Mouse (Mus musculus) embryonic stem cell, embryonic (primary cell): ENCODE measurements around the gene Gm9803.

ENCODE experiments used
- CTCF ChIA-PET, 4 experiments: fragments of 300-600 bp in 2 of 4; fragments of 350-600 bp in 2 of 4; sonication (Branson Sonifier 250); formaldehyde crosslinking; loops; one replicate each; lab custom pipeline; 2022; ENCODE audit warnings: inconsistent platforms in 2 of 4; lab: Charles Lee
- POLR2A ChIA-PET, 4 experiments: fragments of 300-600 bp in 2 of 4; fragments of 350-600 bp in 2 of 4; sonication (Branson Sonifier 250); formaldehyde crosslinking; loops; one replicate each; lab custom pipeline; 2022; ENCODE audit warnings: antibody characterized with exemption in 4 of 4, inconsistent platforms in 1 of 4; lab: Charles Lee

Gm9803 gene

DNA sequence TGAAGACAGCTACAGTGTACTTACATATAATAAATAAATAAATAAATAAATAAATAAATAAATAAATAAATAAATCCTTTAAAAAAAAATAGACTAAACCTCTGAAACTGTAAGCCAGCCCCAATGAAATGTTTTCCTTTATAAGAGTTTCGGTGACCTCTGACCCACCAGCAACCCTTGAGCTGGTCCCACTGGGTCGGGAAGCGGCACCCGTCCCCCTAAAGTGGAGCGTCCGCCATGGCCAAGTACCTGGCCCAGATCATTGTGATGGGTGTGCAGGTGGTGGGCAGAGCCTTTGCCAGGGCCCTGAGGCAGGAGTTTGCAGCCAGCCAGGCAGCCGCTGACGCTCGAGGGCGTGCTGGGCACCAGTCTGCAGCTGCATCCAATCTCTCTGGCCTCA, at the start of gene Gm9803:
Gene Gm9803 (plus strand): TSS at position 154 of the 400 bp plus-strand sequence.
- ChIA-PET POLR2A (interaction anchor here in 2 of 4 experiments (1.1 to 1.5 kb wide), 2 partner anchors 12 to 46 kb away, joined by 3 to 4 read pairs; no protein-coding TSS in a partner anchor), CTCF (interaction anchor here in 1 of 4 experiments (0.6 kb wide), 1 partner anchor 64 kb away, joined by 3 read pairs; no protein-coding TSS in a partner anchor)

DNA sequence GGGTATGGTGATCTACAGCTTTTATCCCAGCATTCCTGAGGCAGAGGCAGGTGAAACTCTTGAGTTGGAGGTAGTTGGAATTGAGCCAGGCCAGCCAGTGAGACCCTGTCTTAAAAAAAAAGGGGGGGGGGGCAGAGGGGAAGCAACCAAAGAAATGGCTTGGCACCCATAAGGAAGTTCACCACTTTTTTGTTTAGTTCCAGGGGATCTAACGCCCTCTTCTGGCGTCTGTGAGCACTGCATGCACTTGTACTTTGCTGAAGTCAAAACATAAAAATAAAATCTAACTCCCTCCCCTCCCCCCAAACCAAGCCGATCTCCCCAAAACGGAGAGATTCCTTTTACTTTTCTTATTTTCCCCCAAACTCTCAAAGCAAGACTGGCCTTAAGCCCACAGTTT, 48.5 kb upstream of the Gm9803 start:
- ChIA-PET CTCF (interaction anchor here (0.6 to 1.2 kb wide), 17 partner anchors 9 to 1908 kb away, joined by 3 to 19 read pairs (median 4); partner anchors contain the start of gene Pdss2 (in 1 of the 4)), POLR2A (interaction anchor here in 3 of 4 experiments (0.6 to 4.6 kb wide), 13 partner anchors 8 to 1472 kb away, joined by 3 to 35 read pairs (median 4); partner anchors contain the start of gene Pdss2 (in 1 of the 3))

DNA sequence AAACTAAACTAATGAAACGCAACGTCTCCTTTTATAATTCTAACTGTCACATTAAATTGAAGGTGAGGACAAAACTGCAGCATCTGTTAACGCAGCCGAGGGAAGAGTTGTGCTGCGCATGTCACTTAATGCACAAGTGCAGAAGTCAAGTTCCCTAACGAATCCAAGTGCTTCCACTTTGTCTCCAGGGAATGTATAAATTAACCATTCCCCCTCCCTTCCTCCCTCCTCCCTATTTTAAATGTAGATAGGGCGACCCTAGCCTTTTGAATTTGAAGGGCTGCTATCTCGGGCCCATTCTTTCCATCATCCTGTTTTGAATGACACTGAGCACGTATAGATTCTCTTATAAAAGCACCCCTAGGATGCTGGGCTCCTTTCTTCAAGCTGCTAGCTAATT, 46.4 kb upstream of the Gm9803 start:
- CTCF ChIA-PET: interaction anchor here in 3 of 4 experiments (1.0 to 1.6 kb wide), 5 partner anchors 10 to 504 kb away, joined by 3 to 5 read pairs (median 3); no protein-coding TSS in a partner anchor
- POLR2A ChIA-PET: interaction anchor here (0.5 to 4.6 kb wide), 42 partner anchors 8 to 472 kb away, joined by 3 to 35 read pairs (median 5); partner anchors contain the start of gene 1700021F05Rik (in 2 of the 4)

- ChIA-PET POLR2A (interaction anchor here (0.5 to 4.6 kb wide), 45 partner anchors 8 to 1713 kb away, joined by 3 to 35 read pairs (median 4); partner anchors contain the start of gene 1700021F05Rik (in 2 of the 4)), CTCF (interaction anchor here in 2 of 4 experiments (1.0 to 1.5 kb wide), 4 partner anchors 15 to 505 kb away, joined by 3 to 5 read pairs (median 3); no protein-coding TSS in a partner anchor)
Measured at GRCm38 (mm10) chr10:43477865-43478681, 45.8 kb upstream of the Gm9803 start.

DNA sequence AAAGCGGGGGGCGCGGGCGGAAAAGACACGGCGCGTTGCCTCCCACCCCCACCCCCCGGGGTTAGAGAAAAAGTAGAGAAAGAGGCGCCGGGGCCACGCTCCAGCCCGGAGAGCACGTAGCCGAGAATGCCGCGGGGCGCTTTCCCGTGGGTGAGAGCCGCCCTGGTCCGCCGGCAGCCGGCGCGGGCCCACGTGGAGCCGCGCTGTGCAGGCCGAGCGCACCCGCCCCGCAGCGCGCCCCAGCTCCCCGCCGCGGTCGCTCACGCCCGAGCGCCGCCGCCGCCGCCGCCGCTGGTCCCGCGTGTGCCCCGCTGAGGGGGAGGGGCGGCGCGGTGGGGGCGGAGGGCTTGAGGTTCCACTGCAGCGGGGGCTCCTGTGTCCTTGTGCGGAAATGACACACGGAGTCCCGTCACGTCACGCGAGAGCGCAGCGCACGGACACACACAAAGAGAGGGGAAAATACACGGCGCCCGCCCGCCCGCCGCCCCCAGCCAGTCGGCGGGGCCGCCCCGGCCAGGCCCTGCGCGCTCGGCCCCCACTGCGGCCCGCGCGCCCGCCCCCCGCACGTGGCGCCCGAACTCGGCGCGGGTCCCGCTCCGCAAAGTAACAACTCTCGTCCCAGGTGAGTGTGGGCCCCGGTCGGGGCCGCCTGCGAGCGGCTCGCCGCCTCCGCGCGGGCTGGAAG, 45.0 kb upstream of the Gm9803 start, which contains the start of gene Bend3:
Gene Bend3 (plus strand): TSS at position 81 of the 685 bp plus-strand sequence.
- ChIA-PET CTCF (interaction anchor here in 1 of 4 experiments (1.5 kb wide), 1 partner anchor 16 kb away, joined by 3 read pairs; no protein-coding TSS in a partner anchor), POLR2A (interaction anchor here in 3 of 4 experiments (0.6 to 4.6 kb wide), 19 partner anchors 9 to 1714 kb away, joined by 3 to 35 read pairs (median 10); partner anchors contain the start of gene 1700021F05Rik (in 2 of the 3))

DNA sequence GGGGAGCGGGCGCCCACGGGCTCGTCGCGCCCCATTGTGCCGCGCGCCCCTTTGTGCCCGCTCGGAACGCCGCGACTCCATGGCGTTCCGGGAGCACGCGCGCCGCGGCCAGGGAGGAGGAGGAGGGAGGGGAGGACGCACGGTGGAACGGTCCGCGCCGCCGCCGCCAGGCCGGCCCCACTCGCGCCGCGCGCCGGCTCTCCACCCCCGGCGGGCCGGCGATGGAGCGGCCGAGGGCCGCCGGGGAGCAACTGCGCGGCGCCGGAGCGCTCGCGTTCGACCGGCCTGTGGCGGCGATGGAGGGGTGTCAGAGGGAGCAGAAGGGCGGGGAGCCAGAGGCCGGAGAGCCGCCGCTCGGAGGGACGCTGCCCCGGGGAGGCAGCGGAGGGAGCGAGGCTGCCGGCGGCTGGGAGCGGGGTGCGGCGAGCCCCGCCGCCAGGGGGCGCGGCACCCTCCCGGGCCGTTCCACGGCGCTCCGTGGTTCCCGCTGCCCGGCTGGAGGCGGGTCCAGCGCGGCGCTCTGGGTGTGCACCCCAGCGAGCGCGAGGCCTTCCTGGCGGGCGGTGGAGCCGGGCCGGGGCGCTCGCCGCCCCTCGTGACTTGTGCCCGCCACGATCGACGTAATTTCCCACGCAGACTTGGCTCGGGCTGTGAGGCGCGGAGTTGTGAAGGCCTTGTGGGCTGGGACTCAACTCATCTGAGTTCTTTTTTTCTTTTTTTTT, 44.3 kb upstream of the Gm9803 start:
- POLR2A ChIA-PET: interaction anchor here in 2 of 4 experiments (1.1 to 2.6 kb wide), 4 partner anchors 10 to 31 kb away, joined by 3 to 24 read pairs (median 8); no protein-coding TSS in a partner anchor
- CTCF ChIA-PET: no interaction called here

- CTCF ChIA-PET: interaction anchor here in 1 of 4 experiments (0.7 kb wide), 1 partner anchor 613 kb away, joined by 3 read pairs; no protein-coding TSS in a partner anchor
- POLR2A ChIA-PET: interaction anchor here in 2 of 4 experiments (1.1 to 2.3 kb wide), 7 partner anchors 9 to 48 kb away, joined by 3 to 12 read pairs (median 3); no protein-coding TSS in a partner anchor
Measured at GRCm38 (mm10) chr10:43480227-43480849, 43.5 kb upstream of the Gm9803 start.

GRCm38 (mm10) chr10:43481179-43481578, 42.7 kb upstream of the Gm9803 start:
- POLR2A ChIA-PET: interaction anchor here in 2 of 4 experiments (0.7 to 2.3 kb wide), 8 partner anchors 8 to 60 kb away, joined by 3 to 12 read pairs (median 3); partner anchors contain the start of gene 1700021F05Rik (in 1 of the 2)
- CTCF ChIA-PET: interaction anchor here in 1 of 4 experiments (0.7 kb wide), 1 partner anchor 612 kb away, joined by 3 read pairs; no protein-coding TSS in a partner anchor

- POLR2A ChIA-PET: interaction anchor here in 3 of 4 experiments (0.7 to 2.3 kb wide), 13 partner anchors 7 to 46 kb away, joined by 3 to 12 read pairs (median 3); no protein-coding TSS in a partner anchor
- CTCF ChIA-PET: interaction anchor here in 1 of 4 experiments (0.5 kb wide), 1 partner anchor 800 kb away, joined by 3 read pairs; no protein-coding TSS in a partner anchor
Measured at GRCm38 (mm10) chr10:43482021-43482420, 41.9 kb upstream of the Gm9803 start.

DNA sequence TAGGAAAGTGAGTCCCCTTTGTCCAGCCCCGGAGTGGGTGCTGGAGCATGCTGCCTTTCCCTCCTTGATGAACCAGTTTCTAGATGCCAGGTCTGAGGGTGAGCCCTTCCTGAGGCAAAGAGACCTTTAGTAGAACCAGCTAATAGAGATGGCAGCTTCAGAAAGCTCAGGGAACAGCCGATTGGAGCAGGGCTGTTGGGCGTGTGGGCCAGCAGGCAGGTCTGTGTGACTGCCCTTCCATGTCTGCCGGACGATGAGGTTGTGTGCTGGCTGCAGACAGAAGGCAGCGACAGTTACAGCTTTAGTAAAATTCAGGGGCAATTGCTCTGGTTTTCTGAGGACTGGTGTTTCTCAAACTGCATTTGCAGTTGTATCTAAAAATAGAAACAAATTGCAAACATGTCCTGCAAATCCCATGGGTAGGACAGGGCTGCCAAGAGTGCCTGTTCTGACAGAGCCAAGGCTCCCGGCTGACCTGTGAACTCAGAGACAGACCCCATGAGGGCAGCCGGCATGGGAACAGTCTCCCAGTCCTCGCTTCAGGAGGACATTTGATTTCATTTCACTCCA, 40.4 kb upstream of the Gm9803 start:
- POLR2A ChIA-PET: interaction anchor here in 2 of 4 experiments (0.7 to 1.8 kb wide), 7 partner anchors 9 to 95 kb away, joined by 3 to 5 read pairs (median 3); partner anchors contain the start of gene Cd24a (in 1 of the 2)
- CTCF ChIA-PET: interaction anchor here in 2 of 4 experiments (0.6 to 1.2 kb wide), 2 partner anchors 9 to 570 kb away, joined by 3 read pairs; no protein-coding TSS in a partner anchor

GRCm38 (mm10) chr10:43485751-43486268, 38.1 kb upstream of the Gm9803 start:
- ChIA-PET POLR2A (interaction anchor here in 3 of 4 experiments (0.6 to 2.0 kb wide), 8 partner anchors 8 to 392 kb away, joined by 3 to 8 read pairs (median 4); partner anchors contain the start of gene 1700021F05Rik (in 1 of the 3)), CTCF (interaction anchor here in 1 of 4 experiments (1.0 kb wide), 1 partner anchor 55 kb away, joined by 5 read pairs; the partner anchor contains the start of gene 1700021F05Rik)

- ChIA-PET CTCF (interaction anchor here in 2 of 4 experiments (0.5 to 1.3 kb wide), 2 partner anchors 11 to 314 kb away, joined by 4 to 6 read pairs; no protein-coding TSS in a partner anchor), POLR2A (interaction anchor here in 2 of 4 experiments (0.7 to 4.0 kb wide), 5 partner anchors 10 to 92 kb away, joined by 3 to 28 read pairs (median 5); partner anchors contain the start of gene Bend3 (in 1 of the 2))
Measured at GRCm38 (mm10) chr10:43487441-43488010, 36.4 kb upstream of the Gm9803 start.

GRCm38 (mm10) chr10:43488258-43488657, 35.6 kb upstream of the Gm9803 start:
- POLR2A ChIA-PET: interaction anchor here in 2 of 4 experiments (0.7 to 4.0 kb wide), 12 partner anchors 7 to 92 kb away, joined by 3 to 28 read pairs (median 5); partner anchors contain the start of genes 1700021F05Rik (in 2 of the 2) and Bend3 (in 2 of the 2)
- CTCF ChIA-PET: interaction anchor here in 1 of 4 experiments (0.5 kb wide), 1 partner anchor 315 kb away, joined by 6 read pairs; no protein-coding TSS in a partner anchor

- CTCF ChIA-PET: interaction anchor here in 2 of 4 experiments (0.7 to 1.0 kb wide), 2 partner anchors 37 to 66 kb away, joined by 3 to 7 read pairs; no protein-coding TSS in a partner anchor
- POLR2A ChIA-PET: interaction anchor here in 3 of 4 experiments (0.9 to 4.0 kb wide), 18 partner anchors 8 to 54 kb away, joined by 3 to 28 read pairs (median 4); partner anchors contain the start of genes Bend3 (in 2 of the 3) and 1700021F05Rik (in 1 of the 3)
Measured at GRCm38 (mm10) chr10:43489139-43489538, 34.7 kb upstream of the Gm9803 start.
